8 mouse cellular contexts compared by ENCODE assay signal in the genomic region with DNA sequence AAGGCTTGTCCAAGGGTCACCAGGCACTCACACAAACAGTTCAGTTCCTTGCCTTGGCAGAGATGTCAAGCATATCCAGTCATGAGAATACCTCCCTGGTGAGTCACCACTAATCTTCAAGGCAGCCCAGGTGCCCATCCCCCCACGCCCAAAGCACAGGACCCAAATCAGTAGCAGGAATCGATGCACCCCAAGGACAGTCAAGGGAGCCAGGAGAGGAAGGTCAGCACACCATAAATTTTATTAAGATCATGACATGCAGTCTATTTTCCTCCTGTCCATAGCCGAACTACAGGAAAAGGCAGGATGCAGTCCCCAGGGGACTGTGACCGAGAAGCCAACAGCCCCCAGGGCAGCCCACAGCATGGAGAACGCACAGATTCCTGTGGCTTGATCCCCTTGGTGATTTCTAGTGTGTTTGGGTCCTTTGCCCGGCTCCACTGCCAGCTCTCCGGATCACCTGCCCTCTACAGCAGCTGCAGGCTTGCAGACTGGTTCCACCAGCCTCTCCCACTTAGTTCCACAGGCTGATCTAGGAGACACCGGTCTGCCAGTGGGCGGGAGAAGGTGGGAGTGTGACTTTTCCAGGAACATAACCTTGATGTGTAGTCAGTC. TPM values are rescaled to one million over a fixed set of nuclear protein-coding genes. Genes with fewer than 3 reads are reported as not detected.
A peak's percentile ranks its signal among the peaks of the same experiment; 100 is the strongest.
DNase-seq lines count a peak whose midpoint lies in the region; ATAC-seq lines count a peak whose summit lies in the region.

No protein-coding gene starts in this region.

- H3K4me1 ChIP-seq in heart, embryonic 12.5 days (replicated peaks): peaks cover 38% of the 10 kb centered on the region
- peaks cover 9% of the 10 kb centered on the region for H3K4me1 ChIP-seq in liver, embryonic 12.5 days

- H3K4me2 ChIP-seq in heart, embryonic 12.5 days: peak overlapping the region; percentile 1; the same call in 1 of the 2 replicates
- H3K4me2 ChIP-seq in liver, embryonic 12.5 days: no peak overlapping the region

- no peaks in the 10 kb centered on the region for H3K27me3 ChIP-seq in heart, embryonic 12.5 days (replicated peaks)
- H3K27me3 ChIP-seq in liver, embryonic 12.5 days (replicated peaks): no peaks in the 10 kb centered on the region

- intact Hi-C loops in left cerebral cortex, postnatal 36 days (cut with DNase I): no loop called here

- no peak overlapping the region for H3K4me3 ChIP-seq in heart, embryonic 12.5 days
- H3K4me3 ChIP-seq in liver, embryonic 12.5 days: no peak overlapping the region

- no peak for ATAC-seq in heart, embryonic 12.5 days (ENCODE audit: insufficient number of reproducible peaks, low FRiP score)
- no peak for ATAC-seq in liver, embryonic 12.5 days

- 28% methylated on average over 9 of the region's 9 CpGs for WGBS in heart, embryonic 12.5 days
- 54% methylated on average over 9 of the region's 9 CpGs for WGBS in liver, embryonic 12.5 days (ENCODE audit: insufficient replicate concordance)

- peak overlapping the region; percentile 66 for H3K27ac ChIP-seq in heart, embryonic 12.5 days (ENCODE audit: poor library complexity, severe bottlenecking)
- H3K27ac ChIP-seq in liver, embryonic 12.5 days: no peak overlapping the region

- no peak overlapping the region for H3K9ac ChIP-seq in heart, embryonic 12.5 days
- no peak overlapping the region for H3K9ac ChIP-seq in liver, embryonic 12.5 days

- no peaks in the 10 kb centered on the region for H3K36me3 ChIP-seq in heart, embryonic 12.5 days
- H3K36me3 ChIP-seq in liver, embryonic 12.5 days: no peaks in the 10 kb centered on the region

- H3K9me3 ChIP-seq in heart, embryonic 12.5 days (replicated peaks): no peaks in the 10 kb centered on the region
- no peaks in the 10 kb centered on the region for H3K9me3 ChIP-seq in liver, embryonic 12.5 days (replicated peaks)

- peak; percentile 48 to 73 for DNase-seq in left cerebral cortex, postnatal 36 days (ENCODE audit: low spot score in 2 of 2)
- no peak for DNase-seq in left cerebral cortex, adult 11 months (ENCODE audit: low spot score)
- peak; percentile 92 for DNase-seq in adrenal gland, postnatal 14 days
- peak; percentile 82 for DNase-seq in kidney, postnatal 10 days
- peak; percentile 71 for DNase-seq in ovary, postnatal 36 days (ENCODE audit: low spot score)
- no peak for DNase-seq in layer of hippocampus, adult 11-12 months (ENCODE audit: low spot score)

RNA-seq across cellular contexts. Expression of gene Sorl1, which starts 14.2 kb away (rescaled TPM):
- total RNA-seq in left cerebral cortex, postnatal 36 days (2021): 100 to 1,000 TPM; 205 to 221 TPM
- 16.8 and 17.8 TPM in 2 replicates for total RNA-seq in adrenal gland, postnatal 14 days (2021)
- 9.5 and 9.6 TPM in 2 replicates for polyA plus RNA-seq in heart, embryonic 12.5 days (2016; fragmentation: Nextera tagmentation; extraction: Ambion mirVana)
- 0.98 and 1.3 TPM in 2 replicates for polyA plus RNA-seq in liver, embryonic 12.5 days (2016; fragmentation: Nextera tagmentation; extraction: Ambion mirVana)

Comparison
In these comparisons a context has a peak if more than half of its experiments do, and no peak if none do; other contexts are left out.
1. DNase-seq: peak in left cerebral cortex, postnatal 36 days (2 of 2), adrenal gland, postnatal 14 days (single experiment), kidney, postnatal 10 days (single experiment) and ovary, postnatal 36 days (single experiment); none in left cerebral cortex, adult 11 months (single experiment) and layer of hippocampus, adult 11-12 months (single experiment).
2. RNA of gene Sorl1, which starts 14.2 kb away (total RNA-seq): 205 to 221 TPM in left cerebral cortex, postnatal 36 days; 16.8 to 17.8 TPM in adrenal gland, postnatal 14 days; every median in the first group is over 10 times any median in the second.